Mouse (Mus musculus) liver, postnatal 0 days (tissue): ENCODE measurements at regions not wholly inside any gene's neighbourhood (a gene's known extent, or its start where the extent isn't known, plus 50 kb on each side); places are given as distances from the start of the nearest gene placed in this dataset.

Source experiments
- CTCF ChIP-seq: sonication (generic); IDR thresholded peaks from 2 replicates; pipeline ENCODE4 v1.5.1; 2016; ENCODE audit warnings: antibody characterized with exemption, low read depth
- EP300 ChIP-seq: IDR thresholded peaks from 2 replicates; pipeline ENCODE4 v1.6.1; 2016; ENCODE audit warnings: antibody characterized with exemption, low read depth, mild to moderate bottlenecking

DNA sequence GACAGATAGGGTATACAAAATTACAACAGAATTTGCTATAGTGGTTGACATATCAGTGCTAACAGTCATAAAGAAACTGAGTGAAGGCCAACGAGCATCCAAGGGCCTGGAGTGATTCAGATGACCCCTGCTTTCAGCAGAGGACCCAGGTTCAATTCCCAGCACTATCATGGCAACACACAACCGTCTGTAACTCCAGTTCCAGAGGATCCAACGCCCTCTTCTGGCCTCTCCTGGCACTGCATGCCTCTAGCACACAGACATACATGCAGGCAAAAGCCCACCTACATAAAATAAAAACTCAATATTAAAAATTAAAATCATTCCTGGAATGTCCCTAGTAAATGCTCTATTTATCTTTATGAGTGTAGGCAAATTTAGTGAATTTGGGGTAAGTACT, 59.7 kb upstream of the Sox5 start:
- TF ChIP-seq CTCF (no peak), EP300 (no peak)
